Mouse (Mus musculus): ENCODE data around the gene Tipin.

DNA sequence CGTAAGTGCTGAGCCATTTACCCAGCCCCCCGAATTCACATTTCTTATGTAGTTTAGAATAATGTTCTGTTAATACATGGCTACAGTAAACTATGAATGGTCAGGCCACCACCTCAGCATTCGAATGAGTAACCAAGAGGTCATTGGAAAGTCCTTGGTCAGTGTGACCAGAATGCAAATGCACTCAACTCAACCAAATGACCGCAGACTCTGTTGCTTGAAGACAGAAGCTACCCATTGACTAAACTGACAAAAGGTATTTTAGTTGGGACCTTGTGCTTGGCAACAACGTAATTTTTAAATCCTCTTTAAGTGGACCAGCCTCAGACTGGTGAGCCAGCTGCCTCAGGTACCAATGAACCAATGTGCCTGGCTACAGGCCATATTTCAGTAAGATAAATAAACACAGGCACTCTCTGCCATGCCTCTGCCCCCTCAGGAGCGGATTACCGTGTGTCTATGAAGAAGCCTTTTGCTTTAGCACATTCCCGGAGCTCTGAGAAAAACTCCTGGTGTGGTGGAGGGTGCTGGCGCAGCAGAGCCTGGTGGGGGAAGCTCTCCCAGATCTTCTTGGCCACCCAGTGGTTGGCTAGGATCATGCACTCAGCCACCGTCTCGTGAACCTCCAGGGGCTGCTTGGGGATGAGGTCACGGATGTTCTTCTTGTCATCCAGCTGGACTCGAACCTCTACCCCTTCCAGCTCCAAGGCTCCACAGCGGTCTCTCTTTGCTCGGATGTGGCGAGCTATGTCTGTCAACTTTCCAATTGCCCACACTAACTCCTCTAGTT, 29.8 kb downstream of the Tipin start:
- no peak for TF ChIP-seq POLR2A (IDR thresholded peaks at IDR 0.05; ENCODE audit: borderline replicate concordance, insufficient read depth, low read length)
- no peak for TF ChIP-seq CTCF (IDR thresholded peaks at IDR 0.05; ENCODE audit: borderline replicate concordance, insufficient read depth, low read depth, low read length)
